ENCODE assay signal across 8 mouse cellular contexts in genomic region chr15:34743130-34743782, GRCm38 (mm10).
A peak's percentile ranks its signal among the peaks of the same experiment; 100 is the strongest.
DNase-seq lines count a peak whose midpoint lies in the region; ATAC-seq lines count a peak whose summit lies in the region.

No protein-coding gene starts in this region.

- peak; percentile 49 for DNase-seq in neural tube, embryonic 10.5 days (ENCODE audit: extremely low spot score, low spot score)
- DNase-seq in adrenal gland, postnatal 36 days = peak; percentile 55 to 71
- DNase-seq in embryonic facial prominence, embryonic 11.5 days (ENCODE audit: low spot score) = peak; percentile 62
- DNase-seq in heart, postnatal 4 days = peak; percentile 57
- DNase-seq in liver, embryonic 11.5 days (ENCODE audit: low spot score) = peak; percentile 44
- DNase-seq in right cerebral cortex, postnatal 14 days = peak; percentile 44

- no peak overlapping the region for H3K4me3 ChIP-seq in neural tube, embryonic 15.5 days (replicated peaks)
- no peak overlapping the region for H3K4me3 ChIP-seq in embryonic facial prominence, embryonic 11.5 days (ENCODE audit: low read depth, low read length)
- H3K4me3 ChIP-seq in liver, embryonic 11.5 days (ENCODE audit: low read depth, low read length) = no peak overlapping the region

- no peak overlapping the region for H3K9ac ChIP-seq in neural tube, embryonic 15.5 days (replicated peaks)
- no peak overlapping the region for H3K9ac ChIP-seq in embryonic facial prominence, embryonic 11.5 days (replicated peaks; ENCODE audit: low read length)
- no peak overlapping the region for H3K9ac ChIP-seq in liver, embryonic 11.5 days (ENCODE audit: low read depth, low read length)

- 48% methylated on average over 15 of the region's 15 CpGs for WGBS in neural tube, embryonic 15.5 days
- WGBS in embryonic facial prominence, embryonic 11.5 days = 39% methylated on average over 15 of the region's 15 CpGs
- WGBS in liver, embryonic 11.5 days = 39% methylated on average over 15 of the region's 15 CpGs

- H3K27ac ChIP-seq in neural tube, embryonic 15.5 days (replicated peaks) = no peak overlapping the region
- no peak overlapping the region for H3K27ac ChIP-seq in embryonic facial prominence, embryonic 11.5 days (replicated peaks; ENCODE audit: low read depth, low read length)
- H3K27ac ChIP-seq in liver, embryonic 11.5 days (ENCODE audit: low read depth, low read length) = no peak overlapping the region

- H3K9me3 ChIP-seq in neural tube, embryonic 15.5 days (replicated peaks) = no peaks in the 10 kb centered on the region
- no peaks in the 10 kb centered on the region for H3K9me3 ChIP-seq in embryonic facial prominence, embryonic 11.5 days (replicated peaks; ENCODE audit: control insufficient read depth, low read length)
- H3K9me3 ChIP-seq in liver, embryonic 11.5 days (ENCODE audit: control insufficient read depth, low read length) = no peaks in the 10 kb centered on the region

- no peaks in the 10 kb centered on the region for H3K36me3 ChIP-seq in neural tube, embryonic 15.5 days
- no peaks in the 10 kb centered on the region for H3K36me3 ChIP-seq in embryonic facial prominence, embryonic 11.5 days (replicated peaks; ENCODE audit: control insufficient read depth, insufficient read depth, low read depth, low read length)
- no peaks in the 10 kb centered on the region for H3K36me3 ChIP-seq in liver, embryonic 11.5 days (ENCODE audit: control insufficient read depth, insufficient read depth, low read length)

- no peak overlapping the region for H3K4me2 ChIP-seq in neural tube, embryonic 15.5 days
- H3K4me2 ChIP-seq in embryonic facial prominence, embryonic 11.5 days (ENCODE audit: low read depth, low read length) = no peak overlapping the region
- no peak overlapping the region for H3K4me2 ChIP-seq in liver, embryonic 11.5 days

- no peaks in the 10 kb centered on the region for H3K4me1 ChIP-seq in neural tube, embryonic 15.5 days
- H3K4me1 ChIP-seq in embryonic facial prominence, embryonic 11.5 days (ENCODE audit: control insufficient read depth, insufficient read depth, low read length) = no peaks in the 10 kb centered on the region
- H3K4me1 ChIP-seq in liver, embryonic 11.5 days (replicated peaks; ENCODE audit: control insufficient read depth, insufficient read depth, low read length) = no peaks in the 10 kb centered on the region

- ATAC-seq in neural tube, embryonic 15.5 days (ENCODE audit: low FRiP score) = no peak
- ATAC-seq in embryonic facial prominence, embryonic 11.5 days (replicated peaks; ENCODE audit: insufficient number of reproducible peaks, low FRiP score, low TSS enrichment, low read depth) = no peak
- no peak for ATAC-seq in liver, embryonic 11.5 days (replicated peaks; ENCODE audit: low FRiP score)
- ATAC-seq in monocyte, adult 5-6 weeks (replicated peaks; ENCODE audit: insufficient number of reproducible peaks, low FRiP score, low TSS enrichment, poor library complexity, severe bottlenecking) = no peak

- no peaks in the 10 kb centered on the region for H3K27me3 ChIP-seq in neural tube, embryonic 15.5 days (replicated peaks)
- no peaks in the 10 kb centered on the region for H3K27me3 ChIP-seq in embryonic facial prominence, embryonic 11.5 days (ENCODE audit: control insufficient read depth, insufficient read depth, low read length)
- no peaks in the 10 kb centered on the region for H3K27me3 ChIP-seq in liver, embryonic 11.5 days (replicated peaks; ENCODE audit: control insufficient read depth, insufficient read depth, low read length)
